ENCODE assay signal across 10 mouse cellular contexts in genomic region chr13:83733991-83734610, GRCm38 (mm10).
DNase-seq lines count a peak whose midpoint lies in the region; ATAC-seq lines count a peak whose summit lies in the region.
"Had no signal": no experiment of that assay in that cellular context is flagged by ENCODE, and none has a peak within 500 bp of the region (broad histone marks: within the 10 kb centered on the region; RNA-seq: fewer than 3 reads in every experiment).

No protein-coding gene starts in this region.

- peaks cover 64% of the 10 kb centered on the region for H3K4me1 ChIP-seq in megakaryocyte, embryonic 14.5 days
- H3K4me1 ChIP-seq in limb, embryonic 10.5 days: peaks cover 43% of the 10 kb centered on the region

- H3K9me3 ChIP-seq in megakaryocyte, embryonic 14.5 days: no peaks in the 10 kb centered on the region
- H3K9me3 ChIP-seq in limb, embryonic 10.5 days (replicated peaks): no peaks in the 10 kb centered on the region

- 5% methylated on average over 1 of the region's 1 CpGs for WGBS in limb, embryonic 10.5 days

- no peak overlapping the region for H3K27ac ChIP-seq in limb, embryonic 10.5 days
- H3K27ac ChIP-seq: macrophage had no signal

- peak; percentile 30 for DNase-seq in embryo, embryonic 11 days
- DNase-seq in embryo, embryonic 9.5 days (ENCODE audit: extremely low spot score): no peak
- DNase-seq in limb, embryonic 10.5 days (ENCODE audit: low spot score): no peak
- DNase-seq in adrenal gland, adult 18-20 months (ENCODE audit: low spot score in 2 of 2): no peak
- DNase-seq in spleen, postnatal 36 days (ENCODE audit: low spot score in 2 of 2): no peak
- no peak for DNase-seq in lung, postnatal 10 days
- DNase-seq: kidney, adult 9 months had no signal

- peaks cover 92% of the 10 kb centered on the region for H3K27me3 ChIP-seq in megakaryocyte, embryonic 14.5 days (replicated peaks)
- H3K27me3 ChIP-seq in limb, embryonic 10.5 days (ENCODE audit: low read depth, poor library complexity, severe bottlenecking): peaks cover 95% of the 10 kb centered on the region

- peak overlapping the region; percentile 89 for H3K4me3 ChIP-seq in megakaryocyte, embryonic 14.5 days (replicated peaks)
- peak overlapping the region; percentile 24; the same call in 1 of the 2 replicates for H3K4me3 ChIP-seq in limb, embryonic 10.5 days

- H3K36me3 ChIP-seq in megakaryocyte, embryonic 14.5 days (replicated peaks; ENCODE audit: low read length): no peaks in the 10 kb centered on the region
- H3K36me3 ChIP-seq in limb, embryonic 10.5 days: no peaks in the 10 kb centered on the region

- ATAC-seq in megakaryocyte, adult 5-6 weeks (ENCODE audit: poor library complexity, severe bottlenecking): no peak
